Mouse (Mus musculus): ENCODE results near the gene Vmn1r66.
"Not testable (repeated sequence)": the region's sequence is repeated elsewhere in the genome, so short reads cannot be mapped to it uniquely, and the experiment has no call there.

Gene Vmn1r66

GRCm38 (mm10) chr7:10277906-10278305, at the start of gene Vmn1r66:
Vmn1r66 (minus strand) TSS chr7:10278006.
- DNase-seq: no peak

DNA sequence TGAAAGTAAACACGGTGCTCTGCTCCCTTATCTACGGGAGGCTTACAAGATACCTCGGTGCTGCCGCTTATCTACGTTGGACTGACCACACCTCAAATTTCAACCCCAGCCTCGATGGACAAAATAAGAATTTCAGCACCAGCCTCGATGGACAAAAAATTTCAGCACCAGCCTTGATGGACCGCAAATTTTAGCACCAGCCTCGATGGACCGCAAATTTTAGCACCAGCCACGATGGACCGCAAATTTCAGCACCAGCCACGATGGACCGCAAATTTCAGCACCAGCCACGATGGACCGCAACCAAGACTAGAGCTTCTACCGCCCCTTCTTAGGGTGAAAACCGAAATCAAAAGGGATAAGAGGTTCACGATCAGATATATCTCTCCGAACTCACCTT, 47.7 kb upstream of the Vmn1r66 start:
- DNase-seq: not testable (repeated sequence)

- DNase-seq: no peak
Observed at GRCm38 (mm10) chr7:10252075-10252474, 25.7 kb downstream of the Vmn1r66 start.

DNA sequence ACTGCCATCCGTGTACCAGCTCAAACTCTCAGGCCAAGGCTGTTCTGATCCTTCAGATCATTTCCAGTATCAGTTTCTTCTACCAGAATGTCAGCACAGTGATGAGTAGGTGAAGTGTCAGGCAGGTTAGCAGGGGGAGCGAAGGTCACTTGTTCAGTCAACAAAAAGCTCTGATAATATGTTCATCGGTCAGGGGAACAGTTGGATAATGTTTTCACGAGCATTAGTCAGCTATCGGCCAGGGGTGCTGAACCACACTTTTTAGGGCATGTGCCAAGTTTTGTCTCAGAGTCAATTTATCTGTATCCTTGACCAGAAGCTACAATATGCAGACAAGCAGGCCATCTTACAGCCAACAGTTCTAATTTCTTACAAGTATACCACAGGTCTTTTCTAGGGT, 28.7 kb downstream of the Vmn1r66 start:
- DNase-seq: no peak
